Mouse (Mus musculus): ENCODE results near the gene Lrrc17. TPM values are rescaled to one million over a fixed set of nuclear protein-coding genes. Genes with fewer than 3 reads are reported as not detected.
A peak's percentile ranks its signal among the peaks of the same experiment; 100 is the strongest.

Gene Lrrc17
- 1.1 and 1.6 TPM in 2 replicates for polyA plus RNA-seq (2012; rRNA removed)

GRCm38 (mm10) chr5:21543409-21544201, at the start of gene Lrrc17:
TSS of gene Lrrc17 (plus strand) at chr5:21543559.
- WGBS: 14% methylated on average over 17 of the region's 17 CpGs

GRCm38 (mm10) chr5:21494781-21495180, 48.6 kb upstream of the Lrrc17 start:
- 62% methylated on average over 3 of the region's 3 CpGs for WGBS
- no peak for DNase-seq (ENCODE audit: low read depth, low spot score)

More at GRCm38 (mm10) chr5:21543409-21544201, at the start of gene Lrrc17:
- DNase-seq (ENCODE audit: low read depth, low spot score): no peak

- 67% methylated on average over 6 of the region's 6 CpGs for WGBS
Measured at GRCm38 (mm10) chr5:21496321-21496720, 47.0 kb upstream of the Lrrc17 start.

GRCm38 (mm10) chr5:21496881-21497280, 46.5 kb upstream of the Lrrc17 start:
- no peak for DNase-seq (ENCODE audit: low read depth, low spot score)
- 57% methylated on average over 3 of the region's 3 CpGs for WGBS

More at GRCm38 (mm10) chr5:21496321-21496720, 47.0 kb upstream of the Lrrc17 start:
- no peak for DNase-seq (ENCODE audit: low read depth, low spot score)

GRCm38 (mm10) chr5:21498490-21498889, 44.9 kb upstream of the Lrrc17 start:
- 67% methylated on average over 2 of the region's 2 CpGs for WGBS
- no peak for DNase-seq (ENCODE audit: low read depth, low spot score)

- WGBS: 90% methylated on average over 11 of the region's 11 CpGs
- no peak for DNase-seq (ENCODE audit: low read depth, low spot score)
Measured at GRCm38 (mm10) chr5:21498925-21499324, 44.4 kb upstream of the Lrrc17 start.

- no peak for DNase-seq (ENCODE audit: low read depth, low spot score)
- WGBS: 67% methylated on average over 10 of the region's 10 CpGs
Measured at GRCm38 (mm10) chr5:21500133-21500532, 43.2 kb upstream of the Lrrc17 start.

GRCm38 (mm10) chr5:21500941-21501340, 42.4 kb upstream of the Lrrc17 start:
- WGBS: 88% methylated on average over 2 of the region's 2 CpGs
- DNase-seq (ENCODE audit: low read depth, low spot score): no peak

GRCm38 (mm10) chr5:21502936-21503610, 40.3 kb upstream of the Lrrc17 start:
- no peak for DNase-seq (ENCODE audit: low read depth, low spot score)
- WGBS: 51% methylated on average over 13 of the region's 13 CpGs

GRCm38 (mm10) chr5:21505159-21505558, 38.2 kb upstream of the Lrrc17 start:
- WGBS: 82% methylated on average over 8 of the region's 8 CpGs

GRCm38 (mm10) chr5:21506887-21507286, 36.5 kb upstream of the Lrrc17 start:
- DNase-seq (ENCODE audit: low read depth, low spot score): no peak
- 65% methylated on average over 1 of the region's 1 CpGs for WGBS

More at GRCm38 (mm10) chr5:21505159-21505558, 38.2 kb upstream of the Lrrc17 start:
- no peak for DNase-seq (ENCODE audit: low read depth, low spot score)

- DNase-seq (ENCODE audit: low read depth, low spot score): no peak
- WGBS: 53% methylated on average over 4 of the region's 4 CpGs
Measured at GRCm38 (mm10) chr5:21509801-21510200, 33.6 kb upstream of the Lrrc17 start.

- 68% methylated on average over 10 of the region's 10 CpGs for WGBS
Measured at GRCm38 (mm10) chr5:21513363-21513762, 30.0 kb upstream of the Lrrc17 start.

GRCm38 (mm10) chr5:21517562-21517961, 25.8 kb upstream of the Lrrc17 start:
- peak; percentile 13 for DNase-seq (ENCODE audit: low read depth, low spot score)
- WGBS: 86% methylated on average over 2 of the region's 2 CpGs

More at GRCm38 (mm10) chr5:21513363-21513762, 30.0 kb upstream of the Lrrc17 start:
- DNase-seq (ENCODE audit: low read depth, low spot score): no peak

GRCm38 (mm10) chr5:21518207-21518606, 25.2 kb upstream of the Lrrc17 start:
- no peak for DNase-seq (ENCODE audit: low read depth, low spot score)
- WGBS: 70% methylated on average over 4 of the region's 4 CpGs

- no peak for DNase-seq (ENCODE audit: low read depth, low spot score)
- 87% methylated on average over 3 of the region's 3 CpGs for WGBS
Measured at GRCm38 (mm10) chr5:21519166-21519565, 24.2 kb upstream of the Lrrc17 start.

- 75% methylated on average over 11 of the region's 11 CpGs for WGBS
- no peak for DNase-seq (ENCODE audit: low read depth, low spot score)
Measured at GRCm38 (mm10) chr5:21526835-21527485, 16.4 kb upstream of the Lrrc17 start.

- DNase-seq (ENCODE audit: low read depth, low spot score): no peak
- 62% methylated on average over 4 of the region's 4 CpGs for WGBS
Measured at GRCm38 (mm10) chr5:21527488-21527911, 15.9 kb upstream of the Lrrc17 start.

GRCm38 (mm10) chr5:21528068-21528842, 15.1 kb upstream of the Lrrc17 start:
- no peak for DNase-seq (ENCODE audit: low read depth, low spot score)
- WGBS: 70% methylated on average over 15 of the region's 15 CpGs
